Mouse (Mus musculus) olfactory bulb, adult 2 months (tissue): Measurements from ENCODE around the gene Snx1. TPM values are rescaled to one million over a fixed set of nuclear protein-coding genes. Genes with fewer than 3 reads are reported as not detected.
A peak's percentile ranks its signal among the peaks of the same experiment; 100 is the strongest.

Experiments used
- H3K27ac ChIP-seq: fragments of 200-500 bp; 2 replicates; pipeline ENCODE4 v1.5.1; 2012; ENCODE audit warnings: low read depth, low read length; ENCODE audit not compliant: insufficient read depth
- H3K4me1 ChIP-seq: fragments of 200-500 bp; 2 replicates; pipeline ENCODE4 v1.6.1; 2012; ENCODE audit warnings: low read length; ENCODE audit not compliant: control insufficient read depth, insufficient read depth
- H3K4me3 ChIP-seq: fragments of 200-500 bp; 2 replicates; pipeline ENCODE4 v1.5.1; 2012; ENCODE audit warnings: mild to moderate bottlenecking, low read depth, low read length, moderate library complexity; ENCODE audit not compliant: insufficient read depth
- CTCF ChIP-seq: fragments of 200-500 bp; IDR thresholded peaks from 2 replicates; pipeline ENCODE4 v1.5.1; 2012; ENCODE audit warnings: low read depth, mild to moderate bottlenecking, low read length, moderate library complexity; ENCODE audit not compliant: insufficient read depth
- POLR2A ChIP-seq: fragments of 200-500 bp; IDR thresholded peaks from 2 replicates; pipeline ENCODE4 v1.6.1; 2012; ENCODE audit warnings: mild to moderate bottlenecking, low read depth, low read length, moderate library complexity; ENCODE audit not compliant: insufficient read depth
- WGBS: fragments of 180-500 bp; shearing (Covaris S2); methylation state at CpG from one replicate; pipeline ENCODE4 v1.1.7; 2018; 5-methylcytosine and 5-hydroxymethylcytosine counted together
- polyA plus RNA-seq: library from polyadenylated mRNA; stranded (reverse); fragments of >200 nt; gene quantifications from 2 replicates; pipeline ENCODE4 v1.2.4, GENCODE M21; 2012; ENCODE audit warnings: low replicate concordance; ENCODE audit not compliant: missing spikeins, insufficient read depth, insufficient read length

Gene Snx1
- polyA plus RNA-seq, 1 experiment, result not detected

- WGBS, result 90% methylated on average over 3 of the region's 3 CpGs
- H3K4me3 ChIP-seq, result no peak overlapping the region
- no peak overlapping the region for H3K27ac ChIP-seq
- TF ChIP-seq POLR2A, result no peak
- no peak for TF ChIP-seq CTCF
- peaks cover 12% of the 10 kb centered on the region for H3K4me1 ChIP-seq
Observed at GRCm38 (mm10) chr9:66066791-66067190, 59.6 kb downstream of the Snx1 start.

GRCm38 (mm10) chr9:66064316-66064715 is 62.1 kb downstream of the Snx1 start:
- TF ChIP-seq CTCF, result no peak
- WGBS, result 94% methylated on average over 11 of the region's 11 CpGs
- no peak overlapping the region for H3K27ac ChIP-seq
- peaks cover 9% of the 10 kb centered on the region for H3K4me1 ChIP-seq
- H3K4me3 ChIP-seq, result no peak overlapping the region

- H3K4me3 ChIP-seq, result no peak overlapping the region
- no peaks in the 10 kb centered on the region; the same call in 1 of the 2 replicates for H3K4me1 ChIP-seq
- TF ChIP-seq POLR2A (no peak), CTCF (no peak)
- no peak overlapping the region for H3K27ac ChIP-seq
- WGBS, result 91% methylated on average over 3 of the region's 3 CpGs
Observed at GRCm38 (mm10) chr9:66063446-66063845, 62.9 kb downstream of the Snx1 start.

- no peaks in the 10 kb centered on the region; the same call in 1 of the 2 replicates for H3K4me1 ChIP-seq
- no peak overlapping the region for H3K4me3 ChIP-seq
- H3K27ac ChIP-seq, result no peak overlapping the region
- WGBS, result 49% methylated on average over 3 of the region's 3 CpGs
- no peak for TF ChIP-seq POLR2A
- TF ChIP-seq CTCF, result no peak
Observed at GRCm38 (mm10) chr9:66061656-66062055, 64.7 kb downstream of the Snx1 start.

GRCm38 (mm10) chr9:66060986-66061385 is 65.4 kb downstream of the Snx1 start:
- 9% methylated on average over 4 of the region's 4 CpGs for WGBS
- no peak overlapping the region for H3K27ac ChIP-seq
- TF ChIP-seq CTCF (no peak), POLR2A (no peak)
- H3K4me3 ChIP-seq, result peak overlapping the region; percentile 23
- no peaks in the 10 kb centered on the region; the same call in 1 of the 2 replicates for H3K4me1 ChIP-seq

- peak overlapping the region; percentile 75 for H3K4me3 ChIP-seq
- peak overlapping the region; percentile 34 for H3K27ac ChIP-seq
- WGBS, result under 1% methylated on average over 20 of the region's 20 CpGs
- H3K4me1 ChIP-seq, result no peaks in the 10 kb centered on the region; the same call in 1 of the 2 replicates
- TF ChIP-seq CTCF (no peak), POLR2A (no peak)
Observed at GRCm38 (mm10) chr9:66060308-66060647, 66.1 kb downstream of the Snx1 start.

- WGBS, result 1% methylated on average over 51 of the region's 51 CpGs
- Histone ChIP-seq H3K4me1 (no peaks in the 10 kb centered on the region; the same call in 1 of the 2 replicates), H3K4me3 (peak within 1 kb of the TSS; percentile 75), H3K27ac (peak within 1 kb of the TSS; percentile 34)
- TF ChIP-seq POLR2A (peak; percentile 91), CTCF (no peak)
Observed at GRCm38 (mm10) chr9:66059583-66060307, 66.6 kb downstream of the Snx1 start, which contains the start of gene Ppib. Gene Ppib, plus strand, starts transcription at chr9:66060222.

- TF ChIP-seq CTCF (no peak), POLR2A (no peak)
- no peaks in the 10 kb centered on the region for H3K4me1 ChIP-seq
- H3K27ac ChIP-seq, result no peak overlapping the region
- WGBS, result 44% methylated on average over 1 of the region's 1 CpGs
- no peak overlapping the region for H3K4me3 ChIP-seq
Observed at GRCm38 (mm10) chr9:66053620-66054019, 72.8 kb downstream of the Snx1 start.

- TF ChIP-seq POLR2A, result no peak
- TF ChIP-seq CTCF, result no peak
- no peak overlapping the region for H3K27ac ChIP-seq
- WGBS, result 97% methylated on average over 1 of the region's 1 CpGs
Observed at GRCm38 (mm10) chr9:66052731-66053130, 73.7 kb downstream of the Snx1 start.

More at GRCm38 (mm10) chr9:66052731-66053130, 73.7 kb downstream of the Snx1 start:
- H3K4me3 ChIP-seq, result no peak overlapping the region
- no peaks in the 10 kb centered on the region for H3K4me1 ChIP-seq
